Mouse (Mus musculus) testis, adult 2 months (tissue): ENCODE measurements at regions not wholly inside any gene's neighbourhood (a gene's known extent, or its start where the extent isn't known, plus 50 kb on each side); places are given as distances from the start of the nearest gene placed in this dataset.

Source experiments
- H3K27ac ChIP-seq: fragments of 200-500 bp; 2 replicates; pipeline ENCODE4 v1.5.1; 2012; ENCODE audit warnings: low read depth, low read length; ENCODE audit not compliant: control insufficient read depth, insufficient read depth
- H3K27me3 ChIP-seq: fragments of 200-500 bp; 2 replicates; pipeline ENCODE4 v1.6.1; 2012; ENCODE audit warnings: mild to moderate bottlenecking, low read length, moderate library complexity; ENCODE audit not compliant: control insufficient read depth, insufficient read depth
- H3K36me3 ChIP-seq: fragments of 200-500 bp; 2 replicates; pipeline ENCODE4 v1.6.1; 2012; ENCODE audit warnings: mild to moderate bottlenecking, low read length; ENCODE audit not compliant: control insufficient read depth, insufficient read depth
- H3K4me1 ChIP-seq: fragments of 200-500 bp; 2 replicates; pipeline ENCODE4 v1.6.1; 2012; ENCODE audit warnings: low read length; ENCODE audit not compliant: control insufficient read depth, insufficient read depth
- H3K4me3 ChIP-seq: fragments of 200-500 bp; 2 replicates; pipeline ENCODE4 v1.5.1; 2012; ENCODE audit warnings: low read depth, mild to moderate bottlenecking, low read length, moderate library complexity, mixed read lengths; ENCODE audit not compliant: control insufficient read depth
- CTCF ChIP-seq: fragments of 200-500 bp; IDR thresholded peaks from 2 replicates; pipeline ENCODE4 v1.5.1; 2012; ENCODE audit warnings: low read depth, mild to moderate bottlenecking, inconsistent platforms, low read length, moderate library complexity; ENCODE audit not compliant: control insufficient read depth, insufficient read depth, insufficient replicate concordance
- POLR2A ChIP-seq: fragments of 200-500 bp; IDR thresholded peaks from 2 replicates; pipeline ENCODE4 v1.6.1; 2012; ENCODE audit warnings: low read depth, mild to moderate bottlenecking, inconsistent platforms, low read length, moderate library complexity; ENCODE audit not compliant: control insufficient read depth

GRCm38 (mm10) chr2:106540176-106540575 lies 152.9 kb upstream of the Mpped2 start:
- Histone ChIP-seq H3K36me3 (no peaks in the 10 kb centered on the region), H3K4me1 (no peaks in the 10 kb centered on the region), H3K4me3 (no peak overlapping the region), H3K27me3 (no peaks in the 10 kb centered on the region), H3K27ac (no peak overlapping the region)
- TF ChIP-seq CTCF: no peak
- TF ChIP-seq POLR2A: no peak

GRCm38 (mm10) chr2:106547117-106547516 lies 146.0 kb upstream of the Mpped2 start:
- Histone ChIP-seq H3K4me3 (no peak overlapping the region), H3K27ac (no peak overlapping the region), H3K4me1 (no peaks in the 10 kb centered on the region), H3K27me3 (no peaks in the 10 kb centered on the region), H3K36me3 (no peaks in the 10 kb centered on the region)
- TF ChIP-seq POLR2A (no peak), CTCF (no peak)

GRCm38 (mm10) chr2:106553666-106554065 lies 139.4 kb upstream of the Mpped2 start:
- H3K4me1 ChIP-seq: no peaks in the 10 kb centered on the region
- H3K36me3 ChIP-seq: no peaks in the 10 kb centered on the region
- H3K27ac ChIP-seq: no peak overlapping the region
- TF ChIP-seq POLR2A: no peak
- no peak for TF ChIP-seq CTCF
- H3K27me3 ChIP-seq: no peaks in the 10 kb centered on the region
- H3K4me3 ChIP-seq: no peak overlapping the region

GRCm38 (mm10) chr2:106561571-106562090 lies 131.4 kb upstream of the Mpped2 start:
- Histone ChIP-seq H3K4me1 (no peaks in the 10 kb centered on the region), H3K27ac (no peak overlapping the region), H3K27me3 (no peaks in the 10 kb centered on the region), H3K36me3 (no peaks in the 10 kb centered on the region), H3K4me3 (no peak overlapping the region)
- TF ChIP-seq CTCF (no peak), POLR2A (no peak)

- TF ChIP-seq CTCF (no peak), POLR2A (no peak)
- H3K4me1 ChIP-seq: no peaks in the 10 kb centered on the region
Observed at GRCm38 (mm10) chr2:106570226-106570625, 122.8 kb upstream of the Mpped2 start.

GRCm38 (mm10) chr2:106571346-106571745 lies 121.7 kb upstream of the Mpped2 start:
- TF ChIP-seq POLR2A (no peak), CTCF (no peak)
- no peaks in the 10 kb centered on the region for H3K36me3 ChIP-seq
- no peak overlapping the region for H3K27ac ChIP-seq
- H3K4me3 ChIP-seq: no peak overlapping the region
- H3K4me1 ChIP-seq: no peaks in the 10 kb centered on the region
- H3K27me3 ChIP-seq: no peaks in the 10 kb centered on the region

More at GRCm38 (mm10) chr2:106570226-106570625, 122.8 kb upstream of the Mpped2 start:
- Histone ChIP-seq H3K36me3 (no peaks in the 10 kb centered on the region), H3K4me3 (no peak overlapping the region), H3K27ac (no peak overlapping the region), H3K27me3 (no peaks in the 10 kb centered on the region)

- Histone ChIP-seq H3K4me3 (no peak overlapping the region), H3K36me3 (no peaks in the 10 kb centered on the region), H3K27ac (no peak overlapping the region), H3K27me3 (no peaks in the 10 kb centered on the region), H3K4me1 (no peaks in the 10 kb centered on the region)
- TF ChIP-seq CTCF (no peak), POLR2A (no peak)
Observed at GRCm38 (mm10) chr2:106571913-106572312, 121.2 kb upstream of the Mpped2 start.

- Histone ChIP-seq H3K36me3 (no peaks in the 10 kb centered on the region), H3K4me3 (no peak overlapping the region), H3K27ac (no peak overlapping the region), H3K27me3 (no peaks in the 10 kb centered on the region), H3K4me1 (no peaks in the 10 kb centered on the region)
- TF ChIP-seq CTCF (no peak), POLR2A (no peak)
Observed at GRCm38 (mm10) chr2:106576746-106577323, 116.2 kb upstream of the Mpped2 start.
